Mouse (Mus musculus): ENCODE measurements around the gene Large2. TPM values are rescaled to one million over a fixed set of nuclear protein-coding genes. Genes with fewer than 3 reads are reported as not detected.

The Large2 gene
- polyA plus RNA-seq, 1 experiment: 0.66 TPM

DNA sequence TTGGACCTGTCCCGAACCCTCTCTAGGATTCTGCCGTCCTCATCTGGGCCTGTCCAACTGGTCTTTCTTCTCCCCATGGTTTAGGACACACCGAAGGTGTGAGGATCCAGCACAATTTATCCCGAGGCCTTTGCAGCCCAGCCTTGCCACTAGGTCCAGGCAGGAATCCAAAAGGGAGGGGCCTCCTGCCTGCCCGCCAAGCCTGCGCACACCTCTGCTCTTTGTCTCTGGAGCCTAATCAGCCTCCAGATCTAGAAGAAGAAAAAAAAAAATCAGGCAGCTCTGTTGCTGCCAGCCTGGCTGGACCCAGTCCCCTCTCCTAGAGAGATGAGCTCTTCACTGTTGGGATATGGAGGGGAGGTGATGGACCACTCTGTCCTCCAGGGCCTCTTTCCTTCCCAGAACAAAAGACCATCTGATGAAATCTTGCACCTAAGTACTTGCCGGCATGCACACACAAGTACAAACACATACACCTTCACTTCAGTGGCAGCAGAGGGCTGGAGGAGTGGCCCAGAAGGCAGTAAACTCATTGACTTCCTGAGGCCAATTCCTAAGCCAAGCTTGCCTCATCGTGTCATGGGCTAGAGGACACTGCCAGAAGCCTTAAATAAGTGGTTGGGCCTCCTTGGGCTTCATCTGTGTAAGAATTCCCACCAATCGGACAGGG, 1.8 kb downstream of the Large2 start:
- DNase-seq (ENCODE audit: extremely low spot score in 1 of 2, low spot score in 1 of 2): no peak

GRCm38 (mm10) chr2:92371971-92372690, 2.5 kb downstream of the Large2 start:
- no peak for DNase-seq (ENCODE audit: extremely low spot score in 1 of 2, low spot score in 1 of 2)

DNA sequence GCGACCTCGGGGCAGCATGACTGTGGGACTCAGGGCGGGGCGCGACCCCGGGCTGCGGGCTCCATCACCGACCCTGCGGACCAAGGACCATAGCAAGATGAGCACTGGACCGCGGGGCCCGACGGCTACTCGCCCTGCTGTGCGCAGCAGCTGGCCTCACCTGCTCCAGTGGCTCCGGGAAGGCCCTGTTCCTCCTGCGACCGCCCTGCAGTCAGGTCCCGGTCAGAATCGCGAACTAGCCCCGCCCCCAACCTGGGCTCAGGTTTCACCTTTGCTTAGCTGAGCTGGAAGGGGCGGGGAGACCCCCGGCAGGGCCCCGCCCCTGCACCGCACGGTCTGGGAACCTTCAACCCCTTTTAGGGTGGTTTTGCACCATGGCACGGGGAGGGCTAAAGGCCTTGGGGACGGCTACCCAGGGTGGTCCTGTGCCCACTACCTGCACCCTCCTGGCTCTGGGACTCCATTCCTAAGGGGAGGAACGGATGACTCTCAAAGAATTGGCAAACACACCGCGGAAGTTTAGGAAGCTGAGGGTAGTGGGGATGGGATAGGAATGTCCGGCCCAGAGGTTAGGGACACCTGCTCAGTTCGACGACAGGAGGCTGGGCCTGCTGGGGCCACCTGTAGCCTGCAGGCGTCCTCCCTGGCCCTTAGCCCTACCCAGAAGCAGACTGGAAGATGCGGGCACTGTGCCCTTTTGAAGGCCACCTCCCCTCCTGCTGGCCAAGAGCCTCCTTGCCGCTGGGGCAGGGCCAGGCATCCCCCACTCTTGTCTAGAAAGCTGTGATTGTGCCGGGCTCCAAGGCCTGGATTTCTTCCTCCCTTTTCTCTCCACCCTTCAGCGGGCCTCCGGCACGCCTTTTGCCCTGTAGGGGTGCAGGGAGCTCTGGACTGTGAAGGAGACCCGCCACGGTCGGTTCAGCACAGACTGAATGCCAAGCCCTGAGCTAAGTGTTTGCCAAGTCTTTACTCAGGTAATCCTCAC, 3.6 kb downstream of the Large2 start:
- DNase-seq (ENCODE audit: extremely low spot score in 1 of 2, low spot score in 1 of 2): no peak

DNA sequence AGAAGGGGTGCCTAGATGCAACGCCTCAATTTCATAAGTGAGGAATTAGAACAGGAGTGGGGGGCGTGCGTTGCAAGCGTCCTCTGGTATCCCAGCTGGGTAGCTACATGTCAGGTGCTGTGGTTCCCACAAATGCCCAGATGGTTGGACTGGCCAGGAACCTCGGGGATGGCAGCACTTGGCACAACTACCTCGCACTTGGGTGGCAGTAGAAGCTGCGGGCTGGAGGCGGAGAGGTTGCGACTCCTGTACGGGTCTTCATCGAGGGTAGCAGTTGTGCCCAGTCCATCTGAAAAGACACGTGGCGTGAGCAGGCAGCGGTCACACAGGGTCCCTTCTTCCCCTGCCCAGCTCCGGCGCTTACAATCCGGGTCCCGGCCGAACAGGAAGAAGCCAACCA, 4.3 kb downstream of the Large2 start:
- DNase-seq (ENCODE audit: extremely low spot score in 1 of 2, low spot score in 1 of 2): no peak

- no peak for DNase-seq (ENCODE audit: extremely low spot score in 1 of 2, low spot score in 1 of 2)
Measured at GRCm38 (mm10) chr2:92367383-92368029, 7.2 kb downstream of the Large2 start.

- DNase-seq (ENCODE audit: extremely low spot score in 1 of 2, low spot score in 1 of 2): no peak
Measured at GRCm38 (mm10) chr2:92365568-92365967, 9.1 kb downstream of the Large2 start.

DNA sequence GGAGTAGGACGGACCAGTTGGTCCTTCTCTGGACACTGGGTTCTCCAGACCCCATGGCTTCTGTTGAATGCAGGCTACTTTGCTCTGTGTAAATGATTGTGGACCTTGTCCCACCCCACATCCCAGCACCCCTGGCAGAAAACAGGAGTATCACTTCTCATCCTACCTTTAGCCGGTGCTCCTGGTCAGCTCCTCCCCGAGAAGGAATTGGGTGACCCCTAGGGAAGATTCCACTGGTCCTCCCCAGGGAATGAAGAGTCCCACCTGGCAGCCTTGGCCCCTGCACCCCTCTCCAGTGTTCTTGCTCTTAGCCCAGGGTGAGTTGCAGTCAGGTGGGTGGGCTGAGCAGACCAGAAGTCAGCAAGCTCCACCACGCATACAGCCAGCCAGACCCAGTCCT, 10.6 kb downstream of the Large2 start:
- DNase-seq (ENCODE audit: extremely low spot score in 1 of 2, low spot score in 1 of 2): no peak

- no peak for DNase-seq (ENCODE audit: extremely low spot score in 1 of 2, low spot score in 1 of 2)
Measured at GRCm38 (mm10) chr2:92362571-92363228, 12.0 kb downstream of the Large2 start.

DNA sequence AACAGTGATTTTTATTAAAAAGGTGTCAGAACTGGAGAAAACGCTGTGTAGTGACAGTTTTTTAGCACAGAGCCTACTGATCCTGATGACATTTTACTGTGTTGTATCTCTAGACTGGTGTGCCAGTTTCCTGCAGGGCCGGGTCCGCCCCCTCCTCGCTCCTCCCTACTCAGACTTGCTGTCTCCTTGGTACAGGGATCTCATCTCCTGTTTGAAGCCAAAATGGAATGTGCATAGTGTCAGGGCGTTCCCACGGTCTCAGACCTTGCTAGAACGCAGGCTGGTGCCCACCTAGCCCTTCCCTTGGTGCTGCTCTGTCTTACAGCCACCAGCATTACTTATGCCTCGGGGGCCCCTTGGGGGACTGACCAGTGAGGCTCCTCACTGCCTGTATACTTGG, 12.9 kb downstream of the Large2 start:
- DNase-seq (ENCODE audit: extremely low spot score in 1 of 2, low spot score in 1 of 2): no peak

DNA sequence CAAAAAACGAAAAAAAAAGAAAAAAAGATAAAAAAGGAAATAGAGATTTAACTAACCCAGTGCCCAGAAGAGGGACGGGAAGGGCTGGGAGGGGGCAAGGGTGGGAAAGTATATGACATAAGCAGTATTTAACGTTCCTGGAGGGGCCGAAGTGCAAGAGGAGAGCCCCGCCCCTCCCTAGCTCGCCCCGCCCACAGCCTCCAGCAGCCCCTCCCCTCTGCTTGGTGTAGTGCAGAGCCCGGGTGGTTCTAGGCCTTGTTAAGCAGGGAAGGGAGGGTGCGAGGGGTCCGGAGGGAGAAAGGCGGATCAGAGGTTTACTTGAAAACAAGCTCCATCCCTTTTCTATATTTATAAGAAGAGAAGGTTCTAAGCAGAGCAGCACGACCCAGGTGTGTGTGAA, 13.8 kb downstream of the Large2 start:
- DNase-seq (ENCODE audit: extremely low spot score in 1 of 2, low spot score in 1 of 2): no peak

DNA sequence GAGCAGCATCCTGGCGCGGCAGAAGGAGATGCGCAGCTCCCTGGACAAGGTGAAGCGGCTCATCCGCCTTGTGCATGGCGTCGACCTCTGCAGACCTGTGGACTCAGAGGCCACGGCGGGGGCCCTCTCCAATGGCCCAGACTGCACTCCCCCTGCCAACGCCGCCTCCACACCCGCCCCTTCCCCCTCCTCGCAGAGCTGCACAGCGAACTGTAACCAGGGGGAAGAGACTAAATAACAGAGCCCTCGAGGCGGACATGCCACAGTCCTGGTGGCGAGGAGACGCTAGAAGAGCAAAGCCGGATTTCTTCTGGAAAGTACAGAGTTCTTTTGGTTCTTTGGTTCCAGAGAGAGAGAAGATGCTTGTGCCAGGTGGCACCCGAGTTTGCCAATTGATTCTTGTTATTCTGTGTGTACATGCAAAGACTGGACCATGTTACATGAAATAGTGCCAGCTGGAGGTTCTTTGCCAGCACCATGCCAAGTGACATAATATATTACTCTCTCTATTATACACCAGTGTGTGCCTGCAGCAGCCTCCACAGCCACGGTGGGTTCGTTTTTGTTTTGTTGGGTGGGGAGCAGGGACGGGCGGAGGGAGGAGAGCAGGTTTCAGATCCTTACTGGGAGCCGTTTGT, 14.4 kb downstream of the Large2 start:
- no peak for DNase-seq (ENCODE audit: extremely low spot score in 1 of 2, low spot score in 1 of 2)

DNA sequence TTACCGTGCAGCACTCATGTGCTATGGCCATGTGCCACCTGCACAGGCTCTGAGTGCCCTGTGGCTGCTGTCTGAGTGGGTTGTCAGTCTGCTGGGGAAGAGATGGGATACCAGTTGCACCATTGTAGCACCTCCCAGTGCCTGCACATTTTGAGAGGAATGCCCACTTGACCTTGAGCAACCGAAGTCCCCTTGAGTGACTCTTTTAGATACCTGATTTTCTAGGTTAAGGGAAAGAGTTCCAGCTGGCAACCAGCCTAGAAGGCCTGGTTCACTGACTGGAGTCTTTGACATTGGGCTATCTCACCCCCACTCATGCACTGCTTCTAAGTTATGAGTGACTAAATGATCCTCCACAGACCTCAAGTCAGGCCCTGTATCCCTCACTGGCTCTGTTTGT, 15.4 kb downstream of the Large2 start:
- no peak for DNase-seq (ENCODE audit: extremely low spot score in 1 of 2, low spot score in 1 of 2)

DNA sequence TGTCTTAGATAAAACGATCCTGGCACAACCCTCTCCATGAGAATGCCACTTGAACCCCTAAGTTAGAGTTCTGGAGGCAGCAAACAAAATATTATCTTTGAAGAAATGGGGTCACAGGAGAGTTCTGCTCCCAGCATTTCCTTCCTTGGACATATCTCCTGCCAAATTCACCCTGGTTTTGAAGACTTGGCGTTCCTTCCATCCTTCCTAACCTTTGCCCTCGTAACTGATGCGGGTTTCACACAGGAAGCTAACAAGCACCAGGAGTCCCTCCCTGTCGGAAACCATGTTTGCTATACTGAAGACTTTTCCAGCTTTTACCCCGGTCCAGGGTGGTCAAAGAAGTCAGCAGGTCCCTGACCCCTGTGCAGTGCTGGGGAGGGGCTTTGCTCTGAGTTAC, 20.4 kb downstream of the Large2 start:
- no peak for DNase-seq (ENCODE audit: extremely low spot score in 1 of 2, low spot score in 1 of 2)

GRCm38 (mm10) chr2:92353402-92353801, 21.3 kb downstream of the Large2 start:
- no peak for DNase-seq (ENCODE audit: extremely low spot score in 1 of 2, low spot score in 1 of 2)

DNA sequence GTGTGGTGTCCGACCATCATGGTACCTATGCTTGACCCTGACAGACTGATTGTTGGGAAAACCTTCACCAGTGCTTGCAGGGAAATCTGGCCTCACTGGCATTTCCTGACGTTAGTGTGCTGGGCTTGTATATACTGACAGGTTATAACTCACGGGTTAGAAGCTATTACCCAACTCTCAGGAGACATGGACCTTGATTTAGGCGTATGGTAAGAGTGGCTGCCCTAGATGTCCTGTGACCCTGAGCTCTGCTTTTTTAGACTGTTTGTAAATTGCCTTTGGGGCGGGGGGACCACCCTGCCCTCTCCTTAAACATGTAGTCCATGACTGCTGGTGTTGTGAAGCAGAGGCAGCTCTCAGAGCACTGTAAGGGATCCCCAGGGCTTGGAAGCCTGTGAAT, 24.0 kb downstream of the Large2 start:
- DNase-seq (ENCODE audit: extremely low spot score in 1 of 2, low spot score in 1 of 2): no peak

DNA sequence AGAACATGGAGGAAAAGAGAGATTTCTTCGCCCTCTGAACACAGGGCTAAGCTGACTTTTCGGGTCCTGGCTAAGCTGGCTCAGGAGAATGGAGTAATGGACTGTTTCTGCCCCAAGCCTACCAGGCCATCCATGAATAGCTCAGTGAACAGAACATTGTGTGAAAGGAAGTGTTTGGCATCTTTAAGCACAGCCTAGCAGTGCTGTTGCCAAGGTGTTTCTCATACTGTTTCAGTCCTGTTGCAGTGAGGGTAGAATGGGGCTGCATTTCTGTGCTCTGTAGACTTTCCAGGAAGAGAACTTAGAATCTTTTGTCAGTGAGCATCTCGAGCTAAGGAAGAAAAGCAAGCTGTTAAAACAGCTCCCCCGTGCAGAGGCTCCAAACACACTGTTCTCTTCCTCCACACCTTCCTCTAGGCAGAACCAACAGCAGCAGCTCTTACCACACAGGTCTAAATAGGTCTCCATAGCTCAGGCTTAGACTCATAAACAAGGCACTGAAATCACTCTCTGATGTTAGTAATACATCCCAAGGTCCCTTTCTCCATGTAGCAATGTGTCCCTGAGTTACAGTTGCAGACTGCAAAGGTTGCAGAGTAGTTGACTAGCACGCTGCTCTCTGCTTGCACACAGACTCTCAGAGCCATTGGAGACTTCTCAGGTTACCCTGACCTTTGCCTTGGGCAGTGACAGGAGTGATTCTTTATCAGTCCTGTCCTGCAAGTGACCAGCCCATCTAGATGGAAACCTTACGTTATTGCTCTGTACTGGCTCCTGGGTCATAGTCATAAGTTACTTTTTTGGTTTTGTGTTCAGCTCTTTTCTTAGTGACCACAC, 24.9 kb downstream of the Large2 start:
- DNase-seq (ENCODE audit: extremely low spot score in 1 of 2, low spot score in 1 of 2): no peak

- no peak for DNase-seq (ENCODE audit: extremely low spot score in 1 of 2, low spot score in 1 of 2)
Measured at GRCm38 (mm10) chr2:92347191-92347590, 27.5 kb downstream of the Large2 start.

DNA sequence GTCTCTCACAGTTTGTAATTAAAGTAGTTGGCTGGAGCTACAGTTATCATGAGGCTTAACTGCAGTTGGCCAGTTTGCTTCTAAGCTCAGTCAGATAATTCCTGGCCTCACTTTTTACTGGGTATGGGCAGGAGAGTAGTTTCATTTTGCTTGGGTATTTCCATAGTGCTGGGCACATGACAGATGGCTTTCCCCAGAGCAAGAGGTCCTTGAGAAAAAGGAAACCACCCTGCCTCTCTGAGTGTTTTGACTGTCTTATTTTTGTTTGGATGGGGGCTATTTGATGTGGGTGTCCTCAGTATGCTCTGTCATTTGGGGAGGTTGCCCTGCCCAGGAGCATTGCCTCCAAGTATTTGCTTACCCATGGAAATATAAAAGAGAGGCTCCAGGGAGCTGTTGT, 32.3 kb downstream of the Large2 start:
- DNase-seq (ENCODE audit: extremely low spot score in 1 of 2, low spot score in 1 of 2): no peak

- DNase-seq (ENCODE audit: extremely low spot score in 1 of 2, low spot score in 1 of 2): no peak
Measured at GRCm38 (mm10) chr2:92331871-92332270, 42.8 kb downstream of the Large2 start.

All from frontal cortex, adult 2 months (tissue).